Mouse (Mus musculus) MEL (cell line): ENCODE measurements around the gene Car12. TPM values are rescaled to one million over a fixed set of nuclear protein-coding genes. Genes with fewer than 3 reads are reported as not detected.

Experiments used
- DNase-seq: peaks from one replicate; pipeline ENCODE4 v3.0.0; 2011; ENCODE audit warnings: low read depth, low spot score
- H3K27ac ChIP-seq: 2 replicates; pipeline ENCODE4 v1.5.1; 2012; ENCODE audit warnings: low read depth, mild to moderate bottlenecking, control low read depth, low read length, moderate library complexity; ENCODE audit not compliant: control insufficient read depth
- H3K27me3 ChIP-seq, 2 experiments: fragments of 150-350 bp in 1 of 2; sonication (generic) in 1 of 2; 2 replicates each; pipeline ENCODE4 v1.6.1; 2012; ENCODE audit warnings: low read length in 2 of 2, mild to moderate bottlenecking in 2 of 2, improper control_type of control experiment in 1 of 2, moderate library complexity in 1 of 2; ENCODE audit not compliant: insufficient read depth in 2 of 2, control insufficient read depth in 1 of 2
- H3K36me3 ChIP-seq, 2 experiments: 2 replicates each; pipeline ENCODE4 v1.6.1; 2012 to 2014; ENCODE audit warnings: low read length in 2 of 2, improper control_type of control experiment in 1 of 2, inconsistent platforms in 1 of 2, mild to moderate bottlenecking in 1 of 2; ENCODE audit not compliant: insufficient read depth in 2 of 2, control insufficient read depth in 1 of 2
- H3K4me1 ChIP-seq, 2 experiments: fragments of 150-350 bp in 1 of 2; sonication (generic) in 1 of 2; 2 replicates each; pipeline ENCODE4 v1.6.1; 2012; ENCODE audit warnings: low read length in 2 of 2, improper control_type of control experiment in 1 of 2, mild to moderate bottlenecking in 1 of 2; ENCODE audit not compliant: insufficient read depth in 2 of 2, control insufficient read depth in 1 of 2
- H3K4me3 ChIP-seq, 2 experiments: fragments of 150-350 bp in 1 of 2; sonication (generic) in 1 of 2; 2 replicates each; pipeline ENCODE4 v1.5.1; 2012; ENCODE audit warnings: low read depth in 2 of 2, low read length in 2 of 2, mild to moderate bottlenecking in 2 of 2, moderate library complexity in 2 of 2, control low read depth in 1 of 2, improper control_type of control experiment in 1 of 2; ENCODE audit not compliant: control insufficient read depth in 1 of 2, insufficient read depth in 1 of 2
- H3K79me2 ChIP-seq: 2 replicates; pipeline ENCODE4 v1.6.1; 2012; ENCODE audit warnings: mild to moderate bottlenecking, low read length, moderate library complexity; ENCODE audit not compliant: control insufficient read depth, poor library complexity, insufficient read depth
- H3K9ac ChIP-seq: 2 replicates; pipeline ENCODE4 v1.6.1; 2012; ENCODE audit warnings: low read depth, mild to moderate bottlenecking, control low read depth, low read length, moderate library complexity; ENCODE audit not compliant: control insufficient read depth, poor library complexity, severe bottlenecking
- H3K9me3 ChIP-seq: fragments of 150-350 bp; sonication (generic); replicated peaks from 2 replicates; pipeline ENCODE4 v1.6.1; 2012; ENCODE audit warnings: mild to moderate bottlenecking, low read length, improper control_type of control experiment, moderate library complexity; ENCODE audit not compliant: insufficient read depth
- CHD2 ChIP-seq: IDR thresholded peaks from 2 replicates; pipeline ENCODE4 v1.6.1; 2011; ENCODE audit warnings: low read length, improper control_type of control experiment
- CTCF ChIP-seq, 3 experiments: IDR thresholded peaks in 2 of 3; conservative IDR thresholded peaks in 1 of 3; 2 replicates each; pipeline ENCODE4 v1.5.1; 2011 to 2012; ENCODE audit warnings: low read length in 3 of 3, low read depth in 2 of 3, mild to moderate bottlenecking in 2 of 3, improper control_type of control experiment in 1 of 3, inconsistent platforms in 1 of 3, mixed read lengths in 1 of 3, moderate library complexity in 1 of 3; ENCODE audit not compliant: control insufficient read depth in 1 of 3, insufficient read depth in 1 of 3, poor library complexity in 1 of 3, severe bottlenecking in 1 of 3
- E2F4 ChIP-seq: IDR thresholded peaks from 2 replicates; pipeline ENCODE4 v1.6.1; 2011; ENCODE audit warnings: low read depth, low read length, improper control_type of control experiment, borderline replicate concordance
- EP300 ChIP-seq, 2 experiments: IDR thresholded peaks; 2 replicates each; pipeline ENCODE4 v1.6.1; 2011; ENCODE audit warnings: improper control_type of control experiment in 2 of 2, low read length in 2 of 2, low read depth in 1 of 2, mild to moderate bottlenecking in 1 of 2
- ETS1 ChIP-seq: IDR thresholded peaks from 2 replicates; pipeline ENCODE4 v1.6.1; 2012; ENCODE audit warnings: low read depth, mild to moderate bottlenecking, inconsistent platforms, low read length, improper control_type of control experiment, moderate library complexity
- GABPA ChIP-seq: IDR thresholded peaks from 2 replicates; pipeline ENCODE4 v1.6.1; 2012; ENCODE audit warnings: low read depth, mild to moderate bottlenecking, inconsistent platforms, low read length, improper control_type of control experiment, moderate library complexity
- MAFK ChIP-seq: IDR thresholded peaks from 2 replicates; pipeline ENCODE4 v1.6.1; 2011; ENCODE audit warnings: low read depth, mild to moderate bottlenecking, low read length, improper control_type of control experiment, borderline replicate concordance
- MEF2A ChIP-seq: IDR thresholded peaks from 2 replicates; pipeline ENCODE4 v1.6.1; 2014; ENCODE audit warnings: low read depth, mild to moderate bottlenecking, inconsistent platforms, low read length, improper control_type of control experiment; ENCODE audit not compliant: poor library complexity, insufficient replicate concordance, severe bottlenecking; ENCODE audit errors: extremely low read depth
- MXI1 ChIP-seq: IDR thresholded peaks from 2 replicates; pipeline ENCODE4 v1.6.1; 2011; ENCODE audit warnings: mild to moderate bottlenecking, low read depth, low read length, improper control_type of control experiment
- POLR2AphosphoS2 ChIP-seq: IDR thresholded peaks from 2 replicates; pipeline ENCODE4 v1.6.1; 2011; ENCODE audit warnings: low read length, improper control_type of control experiment
- TAL1 ChIP-seq: IDR thresholded peaks from 2 replicates; pipeline ENCODE4 v1.6.1; 2012; ENCODE audit warnings: mild to moderate bottlenecking, inconsistent platforms, low read length, moderate library complexity, mixed read lengths
- TCF12 ChIP-seq: IDR thresholded peaks from 2 replicates; pipeline ENCODE4 v1.6.1; 2014; ENCODE audit warnings: low read depth, mild to moderate bottlenecking, inconsistent platforms, low read length, improper control_type of control experiment, moderate library complexity
- USF2 ChIP-seq, 2 experiments: IDR thresholded peaks; 2 replicates each; pipeline ENCODE4 v1.6.1; 2011 to 2012; ENCODE audit warnings: improper control_type of control experiment in 2 of 2, low read length in 2 of 2, borderline replicate concordance in 1 of 2, inconsistent platforms in 1 of 2, low read depth in 1 of 2, mild to moderate bottlenecking in 1 of 2; ENCODE audit not compliant: insufficient read depth in 1 of 2
- ZMIZ1 ChIP-seq: IDR thresholded peaks from 2 replicates; pipeline ENCODE4 v1.6.1; 2012; ENCODE audit warnings: low read depth, mild to moderate bottlenecking, inconsistent platforms, low read length, improper control_type of control experiment, moderate library complexity
- ZNF384 ChIP-seq: IDR thresholded peaks from 2 replicates; pipeline ENCODE4 v1.6.1; 2012; ENCODE audit warnings: low read depth, mild to moderate bottlenecking, inconsistent platforms, low read length, improper control_type of control experiment
- polyA plus RNA-seq, 2 experiments: library from polyadenylated mRNA; stranded (reverse) in 1 of 2; unstranded in 1 of 2; fragments of >175 nt in 1 of 2; fragments of >200 nt in 1 of 2; gene quantifications; 2 replicates each; pipeline versions ENCODE4 v1.2.1 to v1.2.4; 2012; ENCODE audit warnings: low replicate concordance in 2 of 2, low read depth in 1 of 2; ENCODE audit not compliant: insufficient read length in 2 of 2, insufficient read depth in 1 of 2, missing spikeins in 1 of 2
- total RNA-seq: library from RNA; depleted of rRNA; stranded (reverse); fragments of 300-350 nt; gene quantifications from 2 replicates; pipeline ENCODE4 v1.2.3, GENCODE M21; 2012

The Car12 gene
- total and polyA plus RNA-seq, 3 experiments = 0.77 to 1.8 TPM; not detected in 1

DNA sequence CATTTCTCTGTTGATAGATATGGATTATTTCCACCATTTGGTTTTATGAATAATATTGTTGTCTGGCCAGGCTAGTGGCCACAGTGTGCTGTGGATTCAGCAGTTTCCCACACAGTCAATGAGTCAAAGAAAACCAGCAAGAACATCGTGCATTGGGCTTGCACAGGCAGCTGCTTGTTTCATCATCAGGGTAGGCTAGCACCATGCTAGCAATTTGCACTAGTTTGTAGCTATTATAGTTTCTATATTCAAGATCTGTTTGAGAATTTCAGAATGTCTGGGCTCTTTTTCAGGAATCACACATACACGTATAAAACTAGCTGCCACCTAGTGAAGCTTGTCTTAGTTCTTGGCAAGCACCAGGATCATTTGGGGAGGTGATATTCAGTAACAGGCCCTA lies 21.6 kb downstream of the Car12 start:
- H3K36me3 ChIP-seq = no peaks in the 10 kb centered on the region
- no peak for DNase-seq
- H3K79me2 ChIP-seq = no peaks in the 10 kb centered on the region
- no peak for TF ChIP-seq ZMIZ1
- TF ChIP-seq ETS1 = no peak
- no peak for TF ChIP-seq TAL1
- TF ChIP-seq GABPA = no peak
- no peak for TF ChIP-seq MXI1
- no peak for TF ChIP-seq CTCF (IDR thresholded peaks at IDR 0.05 in 2 of 3, conservative IDR thresholded peaks at IDR 0.05 in 1 of 3; ENCODE audit: control insufficient read depth in 1 of 3, insufficient read depth in 1 of 3, low read depth in 2 of 3, low read length in 3 of 3, poor library complexity in 1 of 3, severe bottlenecking in 1 of 3)
- TF ChIP-seq MAFK = no peak
- no peaks in the 10 kb centered on the region for H3K4me1 ChIP-seq
- peaks cover 0 to 2% of the 10 kb centered on the region in 2 experiments; a peak in 1 of 4 replicates for H3K27me3 ChIP-seq
- H3K9me3 ChIP-seq = no peaks in the 10 kb centered on the region
- H3K4me3 ChIP-seq = no peak overlapping the region
- no peak overlapping the region for H3K9ac ChIP-seq
- H3K27ac ChIP-seq = no peak overlapping the region

GRCm38 (mm10) chr9:66736016-66736415 lies 22.5 kb downstream of the Car12 start:
- TF ChIP-seq GABPA = no peak
- TF ChIP-seq MAFK = no peak
- TF ChIP-seq TCF12 = no peak
- no peak for TF ChIP-seq MEF2A
- no peak for TF ChIP-seq POLR2AphosphoS2
- TF ChIP-seq USF2 (IDR thresholded peaks at IDR 0.05; ENCODE audit: borderline replicate concordance in 1 of 2, insufficient read depth in 1 of 2, low read depth in 1 of 2, low read length in 2 of 2) = no peak
- no peaks in the 10 kb centered on the region for H3K4me1 ChIP-seq
- H3K9ac ChIP-seq = no peak overlapping the region
- no peaks in the 10 kb centered on the region for H3K36me3 ChIP-seq
- no peak overlapping the region for H3K4me3 ChIP-seq
- no peak for DNase-seq
- H3K27me3 ChIP-seq = peaks cover 0 to 2% of the 10 kb centered on the region in 2 experiments; a peak in 1 of 4 replicates
- H3K79me2 ChIP-seq = no peaks in the 10 kb centered on the region
- H3K27ac ChIP-seq = no peak overlapping the region
- H3K9me3 ChIP-seq = no peaks in the 10 kb centered on the region

- no peaks in the 10 kb centered on the region for H3K79me2 ChIP-seq
- H3K36me3 ChIP-seq = no peaks in the 10 kb centered on the region
- no peak for DNase-seq
- no peak overlapping the region for H3K4me3 ChIP-seq
- H3K9ac ChIP-seq = no peak overlapping the region
- no peaks in the 10 kb centered on the region; a peak in 1 of 4 replicates for H3K27me3 ChIP-seq
- H3K27ac ChIP-seq = no peak overlapping the region
- H3K4me1 ChIP-seq = no peaks in the 10 kb centered on the region
- TF ChIP-seq E2F4 (no peak), ZMIZ1 (no peak), GABPA (no peak), USF2 (IDR thresholded peaks at IDR 0.05; ENCODE audit: borderline replicate concordance in 1 of 2, insufficient read depth in 1 of 2, low read depth in 1 of 2, low read length in 2 of 2) (no peak), CHD2 (no peak), MAFK (no peak), ZNF384 (no peak), EP300 (IDR thresholded peaks at IDR 0.05; ENCODE audit: low read depth in 1 of 2, low read length in 2 of 2) (no peak)
- TF ChIP-seq, all 39 proteins: peak for 0
- no peaks in the 10 kb centered on the region for H3K9me3 ChIP-seq
Measured at GRCm38 (mm10) chr9:66736551-66736950, 23.1 kb downstream of the Car12 start.
